Mouse (Mus musculus) embryonic facial prominence, embryonic 14.5 days (tissue): Measurements from ENCODE around the gene Ttc21a. TPM values are rescaled to one million over a fixed set of nuclear protein-coding genes. Genes with fewer than 3 reads are reported as not detected.
A peak's percentile ranks its signal among the peaks of the same experiment; 100 is the strongest.

Experiments used
- ATAC-seq: fragments of 200-750 bp; cut with Nextera tagmentation; 2 replicates; pipeline ENCODE4 v1.8.0; 2017; ENCODE audit warnings: low read depth, moderate number of reproducible peaks, moderate TSS enrichment
- DNase-seq: peaks from one replicate; pipeline ENCODE4 v3.0.0-alpha.2; 2015; ENCODE audit warnings: low spot score
- H3K27ac ChIP-seq: fragments of 300-500 bp; sonication (generic); replicated peaks from 2 replicates; pipeline ENCODE4 v1.5.1; 2014; ENCODE audit warnings: low read depth, mild to moderate bottlenecking, low read length, moderate library complexity
- H3K27me3 ChIP-seq: fragments of 300-500 bp; sonication (generic); replicated peaks from 2 replicates; pipeline ENCODE4 v1.6.1; 2014; ENCODE audit warnings: low read length; ENCODE audit not compliant: control insufficient read depth, insufficient read depth
- H3K36me3 ChIP-seq: fragments of 300-500 bp; sonication (generic); 2 replicates; pipeline ENCODE4 v1.6.1; 2014; ENCODE audit warnings: low read length, mixed read lengths; ENCODE audit not compliant: control insufficient read depth, insufficient read depth
- H3K4me1 ChIP-seq: fragments of 300-500 bp; sonication (generic); 2 replicates; pipeline ENCODE4 v1.6.1; 2014; ENCODE audit warnings: antibody characterized with exemption, low read length; ENCODE audit not compliant: control insufficient read depth, insufficient read depth
- H3K4me2 ChIP-seq: fragments of 300-500 bp; sonication (generic); 2 replicates; pipeline ENCODE4 v1.6.1; 2014; ENCODE audit warnings: low read depth, mild to moderate bottlenecking, low read length, moderate library complexity, mixed read lengths
- H3K4me3 ChIP-seq: fragments of 300-500 bp; sonication (generic); 2 replicates; pipeline ENCODE4 v1.5.1; 2014; ENCODE audit warnings: low read depth, mild to moderate bottlenecking, low read length
- H3K9ac ChIP-seq: fragments of 300-500 bp; sonication (generic); 2 replicates; pipeline ENCODE4 v1.6.1; 2014; ENCODE audit warnings: low read depth, mild to moderate bottlenecking, low read length, moderate library complexity, mixed read lengths
- H3K9me3 ChIP-seq: fragments of 300-500 bp; sonication (generic); 2 replicates; pipeline ENCODE4 v1.6.1; 2016; ENCODE audit warnings: low read length; ENCODE audit not compliant: control insufficient read depth
- WGBS: fragments of 180-500 bp; shearing (Covaris S2); extraction: QIAGEN DNeasy Blood & Tissue Kit; methylation state at CpG from one replicate; pipeline ENCODE4 v1.1.7; 2014; 5-methylcytosine and 5-hydroxymethylcytosine counted together
- polyA plus RNA-seq: library from polyadenylated mRNA; unstranded; fragments of >200 nt; fragmentation: Nextera tagmentation; extraction: Ambion mirVana; gene quantifications from 2 replicates; pipeline ENCODE4 v1.2.1, GENCODE M21; 2014

The Ttc21a gene
- polyA plus RNA-seq, 1 experiment from 2014 or later: 0.72 TPM

GRCm38 (mm10) chr9:119969811-119970210, 32.4 kb downstream of the Ttc21a start:
- no peak for DNase-seq
- H3K27ac ChIP-seq: no peak overlapping the region
- H3K4me2 ChIP-seq: no peak overlapping the region
- 87% methylated on average over 7 of the region's 7 CpGs for WGBS
- no peak for ATAC-seq
- no peak overlapping the region for H3K9ac ChIP-seq
- H3K4me3 ChIP-seq: no peak overlapping the region
- H3K9me3 ChIP-seq: no peaks in the 10 kb centered on the region
- H3K27me3 ChIP-seq: no peaks in the 10 kb centered on the region
- H3K4me1 ChIP-seq: peaks cover 5% of the 10 kb centered on the region; the same call in 1 of the 2 replicates
- peaks cover 35% of the 10 kb centered on the region for H3K36me3 ChIP-seq

GRCm38 (mm10) chr9:119970221-119970620, 32.8 kb downstream of the Ttc21a start:
- ATAC-seq: 0 out of 2 replicates have a peak, but pooled peaks have one; percentile 5
- H3K4me3 ChIP-seq: no peak overlapping the region
- 43% methylated on average over 6 of the region's 6 CpGs for WGBS
- no peak for DNase-seq
- peaks cover 5% of the 10 kb centered on the region; the same call in 1 of the 2 replicates for H3K4me1 ChIP-seq
- no peaks in the 10 kb centered on the region for H3K27me3 ChIP-seq
- H3K27ac ChIP-seq: no peak overlapping the region
- no peaks in the 10 kb centered on the region for H3K9me3 ChIP-seq
- H3K4me2 ChIP-seq: no peak overlapping the region
- H3K36me3 ChIP-seq: peaks cover 35% of the 10 kb centered on the region
- peak overlapping the region; percentile 11; the same call in 1 of the 2 replicates for H3K9ac ChIP-seq

- Histone ChIP-seq H3K36me3 (peaks cover 35% of the 10 kb centered on the region), H3K27me3 (no peaks in the 10 kb centered on the region), H3K9ac (peak overlapping the region; percentile 11; the same call in 1 of the 2 replicates), H3K4me1 (peaks cover 5% of the 10 kb centered on the region; the same call in 1 of the 2 replicates), H3K27ac (no peak overlapping the region), H3K4me3 (no peak overlapping the region), H3K9me3 (no peaks in the 10 kb centered on the region), H3K4me2 (no peak overlapping the region)
- ATAC-seq (peak; percentile 59; the same call in 1 of the 2 replicates), DNase-seq (peak; percentile 53)
- WGBS: 70% methylated on average over 7 of the region's 7 CpGs
These were observed 33.6 kb downstream of the Ttc21a start for GRCm38 (mm10) chr9:119970763-119971656.

GRCm38 (mm10) chr9:119972166-119972565, 34.8 kb downstream of the Ttc21a start:
- H3K4me2 ChIP-seq: no peak overlapping the region
- no peak overlapping the region for H3K4me3 ChIP-seq
- H3K27ac ChIP-seq: no peak overlapping the region
- H3K9me3 ChIP-seq: no peaks in the 10 kb centered on the region
- no peak for ATAC-seq
- no peak overlapping the region for H3K9ac ChIP-seq
- no peak for DNase-seq
- WGBS: 90% methylated on average over 8 of the region's 10 CpGs
- H3K27me3 ChIP-seq: no peaks in the 10 kb centered on the region
- H3K4me1 ChIP-seq: peaks cover 13% of the 10 kb centered on the region
- H3K36me3 ChIP-seq: peaks cover 35% of the 10 kb centered on the region

GRCm38 (mm10) chr9:119972582-119972981, 35.2 kb downstream of the Ttc21a start:
- H3K4me3 ChIP-seq: no peak overlapping the region
- ATAC-seq (no peak), DNase-seq (no peak)
- H3K27me3 ChIP-seq: no peaks in the 10 kb centered on the region
- H3K27ac ChIP-seq: no peak overlapping the region
- H3K4me1 ChIP-seq: peaks cover 17% of the 10 kb centered on the region
- H3K9ac ChIP-seq: no peak overlapping the region
- peaks cover 35% of the 10 kb centered on the region for H3K36me3 ChIP-seq
- WGBS: 83% methylated on average over 10 of the region's 12 CpGs
- H3K9me3 ChIP-seq: no peaks in the 10 kb centered on the region
- H3K4me2 ChIP-seq: no peak overlapping the region

- Histone ChIP-seq H3K4me2 (no peak overlapping the region), H3K9me3 (no peaks in the 10 kb centered on the region), H3K9ac (no peak overlapping the region), H3K27me3 (no peaks in the 10 kb centered on the region), H3K27ac (no peak overlapping the region), H3K4me1 (peaks cover 24% of the 10 kb centered on the region), H3K4me3 (no peak overlapping the region), H3K36me3 (peaks cover 35% of the 10 kb centered on the region)
- 93% methylated on average over 23 of the region's 23 CpGs for WGBS
- ATAC-seq (no peak), DNase-seq (no peak)
These were observed 35.9 kb downstream of the Ttc21a start for GRCm38 (mm10) chr9:119973281-119973680.

- H3K4me1 ChIP-seq: peaks cover 31% of the 10 kb centered on the region
- no peak overlapping the region for H3K4me2 ChIP-seq
- no peak overlapping the region for H3K4me3 ChIP-seq
- H3K9ac ChIP-seq: no peak overlapping the region
- no peaks in the 10 kb centered on the region for H3K27me3 ChIP-seq
- no peak overlapping the region for H3K27ac ChIP-seq
- WGBS: 93% methylated on average over 27 of the region's 27 CpGs
- no peaks in the 10 kb centered on the region for H3K9me3 ChIP-seq
- ATAC-seq (no peak), DNase-seq (no peak)
- H3K36me3 ChIP-seq: peaks cover 35% of the 10 kb centered on the region
These were observed 36.6 kb downstream of the Ttc21a start for GRCm38 (mm10) chr9:119973869-119974520.

- Histone ChIP-seq H3K27ac (no peak overlapping the region), H3K4me1 (peaks cover 32% of the 10 kb centered on the region), H3K27me3 (no peaks in the 10 kb centered on the region), H3K4me3 (no peak overlapping the region), H3K36me3 (peaks cover 35% of the 10 kb centered on the region), H3K4me2 (no peak overlapping the region), H3K9ac (no peak overlapping the region), H3K9me3 (no peaks in the 10 kb centered on the region)
- DNase-seq (no peak), ATAC-seq (no peak)
- WGBS: 79% methylated on average over 5 of the region's 5 CpGs
These were observed 37.2 kb downstream of the Ttc21a start for GRCm38 (mm10) chr9:119974609-119975008.
